Mouse (Mus musculus) liver, adult 2 months (tissue): Measurements from ENCODE around the gene Hist1h2aa.

Experiments
- CTCF ChIP-seq: fragments of 200-500 bp; IDR thresholded peaks from 2 replicates; pipeline ENCODE4 v1.5.1; 2011; ENCODE audit warnings: low read depth, low read length, control low read depth
- POLR2A ChIP-seq: fragments of 200-500 bp; IDR thresholded peaks from 2 replicates; pipeline ENCODE4 v1.6.1; 2011; ENCODE audit warnings: low read length, control low read depth; ENCODE audit not compliant: insufficient read depth; ENCODE audit errors: extremely low read depth

DNA sequence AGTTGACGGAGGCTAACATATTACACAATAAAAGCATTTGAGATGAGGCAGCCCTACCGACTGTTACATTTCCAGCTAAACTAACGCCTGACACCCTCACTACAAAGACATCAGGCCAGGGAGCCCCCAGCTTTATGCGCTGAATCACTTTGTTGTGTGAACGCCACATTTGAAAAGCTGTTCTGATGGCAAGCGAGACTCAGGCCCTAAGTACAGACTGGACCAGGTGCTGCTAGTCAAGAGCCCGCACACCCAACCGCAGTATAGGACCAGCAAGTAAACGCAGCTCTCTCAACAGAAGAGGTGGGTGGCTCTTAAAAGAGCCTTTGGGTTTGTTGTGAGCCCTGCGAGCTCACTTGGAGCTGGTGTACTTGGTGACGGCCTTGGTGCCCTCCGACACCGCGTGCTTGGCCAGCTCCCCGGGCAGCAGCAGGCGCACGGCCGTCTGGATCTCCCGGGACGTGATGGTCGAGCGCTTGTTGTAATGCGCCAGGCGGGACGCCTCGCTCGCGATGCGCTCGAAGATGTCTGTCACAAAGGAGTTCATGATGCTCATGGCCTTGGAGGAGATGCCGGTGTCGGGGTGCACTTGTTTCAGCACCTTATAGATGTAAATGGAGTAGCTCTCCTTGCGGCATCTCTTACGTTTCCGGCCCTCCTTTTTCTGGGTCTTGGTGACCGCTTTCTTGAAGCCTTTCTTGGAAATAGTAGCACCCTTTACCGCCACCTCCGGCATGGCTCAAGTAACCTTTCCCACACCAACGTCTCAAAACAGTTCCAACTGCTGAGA is 646 bp upstream of the Hist1h2aa start, which contains the start of gene Hist1h2ba:
- no peak for TF ChIP-seq CTCF
- no peak for TF ChIP-seq POLR2A
